Mouse (Mus musculus) stomach, postnatal 0 days (tissue): ENCODE data around the gene Il34. TPM values are rescaled to one million over a fixed set of nuclear protein-coding genes. Genes with fewer than 3 reads are reported as not detected.
A peak's percentile ranks its signal among the peaks of the same experiment; 100 is the strongest.
"Not testable (repeated sequence)": the region's sequence is repeated elsewhere in the genome, so short reads cannot be mapped to it uniquely, and the experiment has no call there.

Experiments
- ATAC-seq: fragments of 200-750 bp; cut with Nextera tagmentation; 2 replicates; pipeline ENCODE4 v1.8.0; 2017; ENCODE audit not compliant: low FRiP score, low TSS enrichment
- DNase-seq: peaks from one replicate; pipeline ENCODE4 v3.0.0-alpha.2; 2016; ENCODE audit warnings: low spot score
- H3K27ac ChIP-seq: fragments of 300-500 bp; sonication (generic); replicated peaks from 2 replicates; pipeline ENCODE4 v1.5.1; 2014; ENCODE audit warnings: mild to moderate bottlenecking, control low read depth
- H3K27me3 ChIP-seq: fragments of 300-500 bp; sonication (generic); 2 replicates; pipeline ENCODE4 v1.6.1; 2014; ENCODE audit warnings: low read length; ENCODE audit not compliant: control insufficient read depth, insufficient read depth
- H3K36me3 ChIP-seq: fragments of 300-500 bp; sonication (generic); 2 replicates; pipeline ENCODE4 v1.6.1; 2014; ENCODE audit warnings: low read length, mixed read lengths; ENCODE audit not compliant: control insufficient read depth, insufficient read depth
- H3K4me1 ChIP-seq: fragments of 300-500 bp; sonication (generic); replicated peaks from 2 replicates; pipeline ENCODE4 v1.6.1; 2014; ENCODE audit warnings: antibody characterized with exemption; ENCODE audit not compliant: control insufficient read depth, insufficient read depth
- H3K4me2 ChIP-seq: fragments of 300-500 bp; sonication (generic); replicated peaks from 2 replicates; pipeline ENCODE4 v1.6.1; 2014; ENCODE audit warnings: low read depth, mild to moderate bottlenecking, control low read depth, moderate library complexity
- H3K4me3 ChIP-seq: fragments of 300-500 bp; sonication (generic); 2 replicates; pipeline ENCODE4 v1.5.1; 2014; ENCODE audit warnings: low read depth, low read length, control low read depth
- H3K9ac ChIP-seq: fragments of 300-500 bp; sonication (generic); 2 replicates; pipeline ENCODE4 v1.6.1; 2014; ENCODE audit warnings: mild to moderate bottlenecking, low read length, control low read depth, mixed read lengths
- H3K9me3 ChIP-seq: fragments of 300-500 bp; sonication (generic); 2 replicates; pipeline ENCODE4 v1.6.1; 2016; ENCODE audit warnings: low read length; ENCODE audit not compliant: control insufficient read depth
- CTCF ChIP-seq: IDR thresholded peaks from 2 replicates; pipeline ENCODE4 v1.5.1; 2016; ENCODE audit warnings: antibody characterized with exemption, low read depth, mild to moderate bottlenecking, moderate library complexity
- EP300 ChIP-seq: optimal IDR thresholded peaks from 2 replicates; pipeline ENCODE3; 2016; ENCODE audit warnings: antibody characterized with exemption
- WGBS: fragments of 180-500 bp; shearing (Covaris S2); extraction: QIAGEN DNeasy Blood & Tissue Kit; methylation state at CpG from one replicate; pipeline ENCODE4 v1.1.7; 2014; 5-methylcytosine and 5-hydroxymethylcytosine counted together
- polyA plus RNA-seq: library from polyadenylated mRNA; unstranded; fragments of >200 nt; fragmentation: Nextera tagmentation; extraction: Ambion mirVana; gene quantifications from 2 replicates; pipeline ENCODE4 v1.2.1, GENCODE M21; 2015

Il34 gene
- polyA plus RNA-seq, 1 experiment from 2014 or later: 6.4 TPM

- Histone ChIP-seq H3K36me3 (no peaks in the 10 kb centered on the region), H3K27ac (no peak overlapping the region), H3K4me3 (no peak overlapping the region), H3K4me2 (no peak overlapping the region), H3K27me3 (no peaks in the 10 kb centered on the region), H3K9ac (no peak overlapping the region), H3K4me1 (0 out of 2 replicates have a peak, but pooled peaks cover 3% of the 10 kb centered on the region), H3K9me3 (no peaks in the 10 kb centered on the region)
- 47% methylated on average over 6 of the region's 6 CpGs for WGBS
- ATAC-seq: 0 out of 2 replicates have a peak, but pooled peaks have one; percentile 17
- TF ChIP-seq EP300 (no peak), CTCF (no peak)
- peak; percentile 20 for DNase-seq
These were observed 15.5 kb downstream of the Il34 start for GRCm38 (mm10) chr8:110790270-110790669.

DNA sequence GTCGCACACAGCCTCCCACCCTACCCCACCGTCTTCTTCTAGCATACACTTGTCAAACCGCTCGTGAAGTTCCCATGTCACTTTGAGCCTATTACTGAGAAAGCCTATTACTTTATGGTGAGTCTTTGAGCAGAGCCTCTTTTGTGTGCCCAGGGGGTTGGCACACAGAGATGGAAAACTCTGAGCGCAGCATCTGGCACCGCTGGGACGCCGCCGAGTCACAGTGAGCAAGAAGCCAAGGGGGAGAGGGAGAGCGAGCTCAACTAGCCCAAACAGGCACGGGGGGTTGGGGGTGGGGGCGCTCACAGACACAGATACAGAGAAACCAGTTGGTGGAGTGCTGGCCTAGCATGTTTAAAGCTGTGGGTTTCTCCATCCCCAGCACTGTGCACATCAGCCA is 16.2 kb downstream of the Il34 start:
- ATAC-seq: no peak
- TF ChIP-seq EP300: no peak
- no peak for TF ChIP-seq CTCF
- no peak overlapping the region for H3K9ac ChIP-seq

DNA sequence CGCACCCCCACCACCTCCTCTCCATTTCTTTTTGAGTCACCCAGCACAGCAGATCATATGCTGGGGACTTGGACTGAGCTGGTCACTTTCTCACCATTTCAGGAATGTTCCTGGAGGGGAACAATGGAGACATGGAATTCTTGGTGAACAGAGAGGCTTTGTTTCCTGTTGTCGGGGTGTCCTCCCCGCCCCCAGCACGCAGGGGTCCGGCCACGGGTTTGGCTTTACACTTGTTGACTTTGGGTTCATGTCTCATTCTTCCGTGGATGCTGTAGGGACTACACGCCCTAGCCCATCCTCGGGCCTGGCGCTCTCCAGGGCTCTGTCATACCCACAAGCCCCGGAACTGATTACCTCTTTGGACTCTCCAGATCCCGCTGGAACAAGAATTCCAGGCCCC is 16.7 kb downstream of the Il34 start:
- no peak overlapping the region; the same call in 1 of the 2 replicates for H3K27ac ChIP-seq
- 49% methylated on average over 12 of the region's 12 CpGs for WGBS

More for the DNA sequence above, 16.2 kb downstream of the Il34 start:
- Histone ChIP-seq H3K27me3 (no peaks in the 10 kb centered on the region), H3K4me3 (no peak overlapping the region), H3K4me2 (no peak overlapping the region), H3K4me1 (0 out of 2 replicates have a peak, but pooled peaks cover 3% of the 10 kb centered on the region), H3K9me3 (no peaks in the 10 kb centered on the region), H3K27ac (no peak overlapping the region; the same call in 1 of the 2 replicates), H3K36me3 (no peaks in the 10 kb centered on the region)
- DNase-seq: no peak
- 52% methylated on average over 12 of the region's 12 CpGs for WGBS

DNA sequence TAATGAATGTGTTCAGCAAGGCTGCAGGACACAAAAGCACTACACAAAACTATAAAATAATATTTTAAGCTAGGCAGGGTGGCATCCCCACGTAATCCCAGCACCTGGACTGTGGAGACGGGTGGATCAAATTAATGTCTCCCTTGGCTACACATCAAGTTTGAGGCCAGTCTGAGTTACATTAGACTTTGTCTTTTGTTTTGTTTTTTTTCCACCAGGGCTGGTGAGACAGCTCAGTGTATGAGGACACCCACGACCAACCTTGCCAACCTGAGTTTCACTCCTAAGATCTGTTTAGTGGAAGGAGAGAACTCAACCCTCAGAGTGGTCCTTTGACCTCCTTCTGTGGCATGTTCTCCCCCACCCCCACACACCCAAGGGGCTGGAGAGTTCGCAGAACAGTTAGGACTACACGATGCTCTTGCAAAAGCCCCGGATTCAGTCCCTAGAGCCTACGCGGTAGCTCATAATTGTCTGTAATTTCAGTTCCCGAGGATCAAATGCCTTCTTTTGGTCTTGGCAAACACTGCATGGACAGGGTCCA is 18.2 kb downstream of the Il34 start:
- ATAC-seq: no peak

More for the DNA sequence above, 16.7 kb downstream of the Il34 start:
- Histone ChIP-seq H3K4me2 (no peak overlapping the region), H3K36me3 (no peaks in the 10 kb centered on the region), H3K4me3 (no peak overlapping the region), H3K9me3 (no peaks in the 10 kb centered on the region), H3K4me1 (0 out of 2 replicates have a peak, but pooled peaks cover 3% of the 10 kb centered on the region), H3K27me3 (no peaks in the 10 kb centered on the region), H3K9ac (no peak overlapping the region)
- TF ChIP-seq CTCF (no peak), EP300 (no peak)
- no peak for DNase-seq
- no peak for ATAC-seq

DNA sequence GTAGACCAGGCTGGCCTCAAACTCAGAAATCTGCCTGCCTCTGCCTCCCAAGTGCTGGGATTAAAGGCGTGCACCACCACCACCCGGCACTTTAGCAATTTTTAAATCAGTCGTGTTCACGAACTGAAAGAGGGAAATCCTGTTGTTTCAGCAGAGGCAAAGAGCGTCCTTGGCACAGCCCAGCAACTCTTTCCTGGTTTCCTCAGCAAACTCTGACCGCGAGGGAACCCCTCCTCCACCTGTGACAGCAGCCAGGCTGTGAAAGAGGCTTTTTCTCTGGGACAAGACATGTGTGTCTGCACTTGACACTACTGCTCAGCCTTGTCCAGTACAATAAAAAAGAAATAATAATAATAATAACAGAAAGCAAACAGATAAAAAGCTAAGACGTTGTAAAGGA is 18.8 kb downstream of the Il34 start:
- no peak for ATAC-seq
- no peaks in the 10 kb centered on the region for H3K4me1 ChIP-seq
- TF ChIP-seq EP300 (no peak), CTCF (no peak)
- WGBS: 65% methylated on average over 8 of the region's 8 CpGs
- H3K27ac ChIP-seq: no peak overlapping the region
- no peaks in the 10 kb centered on the region for H3K9me3 ChIP-seq
- DNase-seq: no peak
- H3K36me3 ChIP-seq: no peaks in the 10 kb centered on the region
- H3K27me3 ChIP-seq: no peaks in the 10 kb centered on the region
- no peak overlapping the region for H3K4me3 ChIP-seq
- no peak overlapping the region for H3K9ac ChIP-seq
- no peak overlapping the region for H3K4me2 ChIP-seq

More for the DNA sequence above, 18.2 kb downstream of the Il34 start:
- Histone ChIP-seq H3K4me2 (no peak overlapping the region), H3K27me3 (no peaks in the 10 kb centered on the region), H3K4me3 (no peak overlapping the region), H3K36me3 (no peaks in the 10 kb centered on the region), H3K4me1 (no peaks in the 10 kb centered on the region), H3K9ac (no peak overlapping the region), H3K9me3 (no peaks in the 10 kb centered on the region), H3K27ac (no peak overlapping the region)
- 74% methylated on average over 9 of the region's 9 CpGs for WGBS
- no peak for DNase-seq
- TF ChIP-seq CTCF (no peak), EP300 (no peak)

GRCm38 (mm10) chr8:110786501-110786900 is 19.2 kb downstream of the Il34 start:
- not testable (repeated sequence) for H3K4me2 ChIP-seq, H3K4me3 ChIP-seq, H3K9ac ChIP-seq, DNase-seq, ATAC-seq, H3K27me3 ChIP-seq, H3K27ac ChIP-seq, H3K4me1 ChIP-seq, H3K9me3 ChIP-seq, H3K36me3 ChIP-seq
- 84% methylated on average over 7 of the region's 7 CpGs for WGBS
